ENCODE assay signal across 11 mouse cellular contexts in the genomic region with DNA sequence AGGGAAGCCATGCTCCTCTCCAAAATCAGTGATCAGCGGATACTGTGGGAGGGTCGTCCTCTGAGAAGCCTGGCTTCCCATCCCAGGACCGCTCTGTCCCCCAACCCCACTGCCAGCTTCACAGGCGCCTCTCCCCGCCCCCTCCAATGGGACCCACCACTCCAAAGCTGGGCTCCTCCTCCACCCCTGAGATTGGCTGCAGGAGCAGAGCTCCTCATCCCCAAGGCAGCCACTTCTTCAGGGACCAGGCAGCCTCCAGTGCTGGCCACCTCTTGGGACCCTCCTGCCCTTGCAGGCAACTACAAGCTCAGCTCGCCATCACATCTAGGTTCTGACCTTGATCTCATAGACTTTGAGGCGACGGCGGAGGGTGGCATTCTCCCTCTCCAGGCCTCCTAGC. TPM values are rescaled to one million over a fixed set of nuclear protein-coding genes. Genes with fewer than 3 reads are reported as not detected.
DNase-seq lines count a peak whose midpoint lies in the region; ATAC-seq lines count a peak whose summit lies in the region.
"Had no signal": no experiment of that assay in that cellular context is flagged by ENCODE, and none has a peak within 500 bp of the region (broad histone marks: within the 10 kb centered on the region; RNA-seq: fewer than 3 reads in every experiment).

No protein-coding gene starts in this region.

- peaks cover 53% of the 10 kb centered on the region for H3K36me3 ChIP-seq in megakaryocyte, embryonic 14.5 days (replicated peaks; ENCODE audit: low read length)
- no peaks in the 10 kb centered on the region; the same call in 1 of the 2 replicates for H3K36me3 ChIP-seq in liver, embryonic 11.5 days (ENCODE audit: control insufficient read depth, insufficient read depth, low read length)
- H3K36me3 ChIP-seq in stomach, embryonic 16.5 days (ENCODE audit: control insufficient read depth, insufficient read depth, low read length): no peaks in the 10 kb centered on the region

- H3K27me3 ChIP-seq in megakaryocyte, embryonic 14.5 days (replicated peaks): peaks cover 7% of the 10 kb centered on the region
- H3K27me3 ChIP-seq in liver, embryonic 11.5 days (replicated peaks; ENCODE audit: control insufficient read depth, insufficient read depth, low read length): peaks cover 10% of the 10 kb centered on the region; the same call in 1 of the 2 replicates
- no peaks in the 10 kb centered on the region; the same call in 1 of the 2 replicates for H3K27me3 ChIP-seq in stomach, embryonic 16.5 days (ENCODE audit: control insufficient read depth, insufficient read depth, low read length)

- H3K9me3 ChIP-seq in megakaryocyte, embryonic 14.5 days: no peaks in the 10 kb centered on the region
- H3K9me3 ChIP-seq in liver, embryonic 11.5 days (ENCODE audit: control insufficient read depth, low read length): no peaks in the 10 kb centered on the region
- no peaks in the 10 kb centered on the region for H3K9me3 ChIP-seq in stomach, embryonic 16.5 days (replicated peaks; ENCODE audit: control insufficient read depth, low read length)

- ATAC-seq in megakaryocyte, adult 5-6 weeks (ENCODE audit: poor library complexity, severe bottlenecking): no peak
- no peak for ATAC-seq in liver, embryonic 11.5 days (replicated peaks; ENCODE audit: low FRiP score)
- ATAC-seq in stomach, embryonic 16.5 days (ENCODE audit: insufficient read depth, low FRiP score): no peak
- ATAC-seq: activated CD4-positive, CD25-positive, alpha-beta regulatory T cell, adult 4 months had no signal

- peak overlapping the region; percentile 98 for H3K4me3 ChIP-seq in megakaryocyte, embryonic 14.5 days (replicated peaks)
- H3K4me3 ChIP-seq in liver, embryonic 11.5 days (ENCODE audit: low read depth, low read length): peak overlapping the region; percentile 79
- H3K4me3 ChIP-seq in stomach, embryonic 16.5 days (replicated peaks; ENCODE audit: low read length): peak overlapping the region; percentile 74
- H3K4me3 ChIP-seq: erythroblast, embryonic 14.5 days had no signal

- no peak overlapping the region for H3K27ac ChIP-seq in liver, embryonic 11.5 days (ENCODE audit: low read depth, low read length)
- H3K27ac ChIP-seq in stomach, embryonic 16.5 days (ENCODE audit: low read length): peak overlapping the region; percentile 81; the same call in 1 of the 2 replicates

- intact Hi-C loops in gastrocnemius, postnatal 14 days (cut with DNase I; ENCODE audit: low total_unique reads): loop anchor here (2.0 kb wide), 1 partner anchor 48 kb away; no protein-coding TSS in a partner anchor

- WGBS in liver, embryonic 11.5 days: 35% methylated on average over 9 of the region's 9 CpGs
- 37% methylated on average over 9 of the region's 9 CpGs for WGBS in stomach, embryonic 16.5 days

- 0 out of 2 replicates have a peak overlapping the region, but pooled peaks have one; percentile 17 for H3K9ac ChIP-seq in liver, embryonic 11.5 days (ENCODE audit: low read depth, low read length)
- H3K9ac ChIP-seq in stomach, embryonic 16.5 days (ENCODE audit: low read length): peak overlapping the region; percentile 83; the same call in 1 of the 2 replicates

- DNase-seq in cerebellum, adult 8-10 months: peak; percentile 20
- no peak for DNase-seq in cerebellum, adult 11-12 months
- no peak for DNase-seq in liver, embryonic 11.5 days (ENCODE audit: low spot score)
- DNase-seq in gastrocnemius, postnatal 14 days: no peak
- DNase-seq in adrenal gland, postnatal 14 days: no peak

- H3K4me1 ChIP-seq in megakaryocyte, embryonic 14.5 days: peaks cover 85% of the 10 kb centered on the region
- peaks cover 24% of the 10 kb centered on the region for H3K4me1 ChIP-seq in liver, embryonic 11.5 days (replicated peaks; ENCODE audit: control insufficient read depth, insufficient read depth, low read length)
- peaks cover 29% of the 10 kb centered on the region for H3K4me1 ChIP-seq in stomach, embryonic 16.5 days (ENCODE audit: control insufficient read depth, insufficient read depth, low read length)

- H3K4me2 ChIP-seq in liver, embryonic 11.5 days: peak overlapping the region; percentile 88
- H3K4me2 ChIP-seq in stomach, embryonic 16.5 days (ENCODE audit: low read depth, low read length): peak overlapping the region; percentile 90

RNA-seq across cellular contexts. Expression of a gene that starts 2.3 kb away (rescaled TPM):
- polyA plus RNA-seq in megakaryocyte, embryonic 14.5 days (2012; ENCODE audit: insufficient read depth, low replicate concordance): 99.9 and 349 TPM in 2 replicates
- total RNA-seq in megakaryocyte, adult 5-6 weeks (2015): 16.0 and 17.6 TPM in 2 replicates
- total RNA-seq in megakaryocyte, adult 5-6 weeks (2017): 13.6 and 17.2 TPM in 2 replicates
- 5.4 and 5.5 TPM in 2 replicates for polyA plus RNA-seq in liver, embryonic 11.5 days (2014; fragmentation: Nextera tagmentation; extraction: Ambion mirVana)
- 2.0 and 2.5 TPM in 2 replicates for polyA plus RNA-seq in stomach, embryonic 16.5 days (2015; fragmentation: Nextera tagmentation; extraction: Ambion mirVana)
- 1 to 10 TPM; 5.2 to 6.5 TPM for total RNA-seq in gastrocnemius, postnatal 14 days (2021)
- total RNA-seq in adrenal gland, postnatal 14 days (2021): 17.6 and 22.9 TPM in 2 replicates

RNA-seq across cellular contexts. Expression of a gene that starts 33.9 kb away (rescaled TPM):
- 0.09 and 1.6 TPM in 2 replicates for polyA plus RNA-seq in megakaryocyte, embryonic 14.5 days (2012; ENCODE audit: insufficient read depth, low replicate concordance)
- total RNA-seq in megakaryocyte, adult 5-6 weeks (2015): 0.58 and 1.0 TPM in 2 replicates
- total RNA-seq in megakaryocyte, adult 5-6 weeks (2017): 1.1 and 1.3 TPM in 2 replicates
- not detected in 2 replicates for polyA plus RNA-seq in liver, embryonic 11.5 days (2014; fragmentation: Nextera tagmentation; extraction: Ambion mirVana)
- 0.09 and 0.13 TPM in 2 replicates for polyA plus RNA-seq in stomach, embryonic 16.5 days (2015; fragmentation: Nextera tagmentation; extraction: Ambion mirVana)
- total RNA-seq in gastrocnemius, postnatal 14 days (2021): 1 to 10 TPM in 1 of 2 experiments, under 1 TPM in 1; 0.97 to 1.4 TPM
- total RNA-seq in adrenal gland, postnatal 14 days (2021): 0.33 and 0.56 TPM in 2 replicates
- total RNA-seq: left cerebral cortex, postnatal 10 days had no signal
- polyA plus RNA-seq: erythroblast, embryonic 14.5 days had no signal

RNA-seq across cellular contexts. Expression of a gene that starts 38.7 kb away (rescaled TPM):
- polyA plus RNA-seq in megakaryocyte, embryonic 14.5 days (2012; ENCODE audit: insufficient read depth, low replicate concordance): 10.2 TPM in 2 replicates
- total RNA-seq in megakaryocyte, adult 5-6 weeks (2015): 86.9 and 93.7 TPM in 2 replicates
- total RNA-seq in megakaryocyte, adult 5-6 weeks (2017): 196 and 233 TPM in 2 replicates
- polyA plus RNA-seq in liver, embryonic 11.5 days (2014; fragmentation: Nextera tagmentation; extraction: Ambion mirVana): 78.9 and 84.4 TPM in 2 replicates
- 32.9 and 36.4 TPM in 2 replicates for polyA plus RNA-seq in stomach, embryonic 16.5 days (2015; fragmentation: Nextera tagmentation; extraction: Ambion mirVana)
- total RNA-seq in gastrocnemius, postnatal 14 days (2021): 10 to 100 TPM; 55.8 to 65.2 TPM
- total RNA-seq in adrenal gland, postnatal 14 days (2021): 123 and 138 TPM in 2 replicates
